Mouse (Mus musculus): ENCODE results near the gene 4933415F23Rik. TPM values are rescaled to one million over a fixed set of nuclear protein-coding genes. Genes with fewer than 3 reads are reported as not detected.
A peak's percentile ranks its signal among the peaks of the same experiment; 100 is the strongest.
"Not testable (repeated sequence)": the region's sequence is repeated elsewhere in the genome, so short reads cannot be mapped to it uniquely, and the experiment has no call there.

4933415F23Rik gene
- not detected in 2 replicates for polyA plus RNA-seq (2015; fragmentation: Nextera tagmentation; extraction: Ambion mirVana)

GRCm38 (mm10) chr1:23102021-23102420 is at the start of gene 4933415F23Rik:
TSS of gene 4933415F23Rik (minus strand) at chr1:23102253.
- no peaks in the 10 kb centered on the region; the same call in 1 of the 2 replicates for H3K9me3 ChIP-seq
- no peak within 1 kb of the TSS for H3K4me3 ChIP-seq
- no peak for ATAC-seq (ENCODE audit: extremely low read depth, insufficient number of reproducible peaks, low FRiP score, low TSS enrichment)
- H3K36me3 ChIP-seq = no peaks in the 10 kb centered on the region
- H3K9ac ChIP-seq = no peak within 1 kb of the TSS
- no peaks in the 10 kb centered on the region for H3K27me3 ChIP-seq (replicated peaks)
- no peaks in the 10 kb centered on the region for H3K4me1 ChIP-seq
- WGBS = 91% methylated on average over 20 of the region's 20 CpGs
- no peak within 1 kb of the TSS for H3K4me2 ChIP-seq
- no peak within 1 kb of the TSS for H3K27ac ChIP-seq (replicated peaks)

DNA sequence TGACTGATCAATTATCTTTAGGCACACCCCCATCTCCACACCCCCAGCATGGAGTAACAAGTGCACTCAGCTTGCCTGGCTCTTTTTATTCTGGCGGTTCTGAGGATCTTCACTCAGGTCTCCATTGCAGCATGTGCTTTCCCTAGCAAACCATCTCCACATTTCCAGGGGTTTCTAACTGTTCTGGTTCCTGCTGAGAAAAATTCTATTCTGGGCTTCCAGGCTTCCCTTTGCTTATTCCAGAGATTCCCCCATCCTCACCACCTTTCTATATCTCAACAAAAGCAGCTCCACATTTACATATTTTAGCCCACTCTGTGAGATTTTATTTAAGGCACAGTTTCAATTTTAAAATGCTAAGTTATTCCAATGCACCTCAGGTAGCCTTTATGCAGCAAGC is 49.7 kb upstream of the 4933415F23Rik start:
- Histone ChIP-seq H3K9ac (no peak overlapping the region), H3K4me1 (no peaks in the 10 kb centered on the region), H3K4me3 (no peak overlapping the region), H3K27ac (replicated peaks) (no peak overlapping the region), H3K4me2 (no peak overlapping the region), H3K36me3 (no peaks in the 10 kb centered on the region), H3K27me3 (replicated peaks) (no peaks in the 10 kb centered on the region), H3K9me3 (no peaks in the 10 kb centered on the region)
- WGBS = 89% methylated on average over 1 of the region's 1 CpGs
- ATAC-seq (ENCODE audit: extremely low read depth, insufficient number of reproducible peaks, low FRiP score, low TSS enrichment) = no peak

- Histone ChIP-seq H3K27ac (replicated peaks) (peak overlapping the region; percentile 88), H3K9ac (no peak overlapping the region), H3K4me1 (peaks cover 14% of the 10 kb centered on the region), H3K27me3 (replicated peaks) (no peaks in the 10 kb centered on the region), H3K4me3 (no peak overlapping the region), H3K4me2 (0 out of 2 replicates have a peak overlapping the region, but pooled peaks have one; percentile 2), H3K36me3 (no peaks in the 10 kb centered on the region), H3K9me3 (no peaks in the 10 kb centered on the region)
- WGBS = 27% methylated on average over 5 of the region's 5 CpGs
- no peak; the same call in 1 of the 2 replicates for ATAC-seq (ENCODE audit: extremely low read depth, insufficient number of reproducible peaks, low FRiP score, low TSS enrichment)
Observed at GRCm38 (mm10) chr1:23146198-23146873, 44.3 kb upstream of the 4933415F23Rik start.

DNA sequence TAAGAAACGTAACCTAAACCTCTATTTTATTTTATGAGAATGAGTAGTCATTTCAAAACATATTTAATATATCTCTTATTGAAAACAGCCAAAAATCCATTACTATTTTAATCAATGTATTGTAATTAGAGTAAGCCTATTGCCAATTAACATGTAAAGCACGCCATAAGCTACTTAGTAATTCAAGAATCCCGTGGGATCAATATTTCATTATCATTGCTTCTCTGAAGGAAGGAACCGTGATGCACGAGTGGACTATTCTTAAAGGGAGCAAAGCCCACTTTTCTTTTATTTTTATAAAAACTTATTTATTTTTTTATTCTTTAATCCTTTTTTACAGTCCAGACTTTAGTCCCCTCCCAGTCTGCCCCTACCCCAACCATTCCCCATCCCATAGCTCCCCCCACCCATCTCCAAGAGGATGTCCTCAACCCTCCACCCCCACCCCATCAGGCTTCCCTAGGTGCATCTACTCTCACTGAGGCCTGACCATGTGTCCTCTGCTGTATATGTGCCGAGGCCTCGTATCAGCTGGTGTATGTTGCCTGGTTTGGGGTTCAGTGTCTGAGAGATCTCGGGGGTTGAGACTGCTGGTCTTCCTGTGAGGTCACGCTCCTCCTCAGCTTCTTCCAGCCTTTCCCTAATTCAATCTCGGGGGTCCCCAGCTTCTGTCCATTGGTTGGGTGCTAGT is 39.2 kb upstream of the 4933415F23Rik start:
- H3K4me3 ChIP-seq = no peak overlapping the region
- H3K27ac ChIP-seq (replicated peaks) = no peak overlapping the region
- no peaks in the 10 kb centered on the region for H3K36me3 ChIP-seq
- H3K9me3 ChIP-seq = no peaks in the 10 kb centered on the region
- no peak overlapping the region for H3K4me2 ChIP-seq
- no peak overlapping the region for H3K9ac ChIP-seq
- H3K4me1 ChIP-seq = peaks cover 11% of the 10 kb centered on the region
- WGBS = 82% methylated on average over 10 of the region's 10 CpGs
- H3K27me3 ChIP-seq (replicated peaks) = no peaks in the 10 kb centered on the region
- no peak for ATAC-seq (ENCODE audit: extremely low read depth, insufficient number of reproducible peaks, low FRiP score, low TSS enrichment)

DNA sequence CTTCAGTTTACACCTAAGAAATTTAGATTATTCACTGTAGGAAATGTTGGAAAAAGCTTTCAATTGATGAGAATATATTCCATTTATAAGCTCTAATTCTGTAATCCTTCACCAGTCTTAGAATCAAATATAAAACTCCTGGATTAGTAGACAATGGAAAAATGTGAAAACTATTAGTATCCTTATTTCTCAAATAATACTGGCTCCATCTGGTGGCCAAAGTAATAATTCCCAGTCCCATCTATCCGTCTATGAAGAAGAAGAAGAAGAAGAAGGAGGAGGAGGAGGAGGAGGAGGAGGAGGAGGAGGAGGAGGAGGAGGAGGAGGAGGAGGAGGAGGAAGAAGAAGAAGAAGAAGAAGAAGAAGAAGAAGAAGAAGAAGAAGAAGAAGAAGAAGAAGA is 38.5 kb upstream of the 4933415F23Rik start:
- not testable (repeated sequence) for H3K27me3 ChIP-seq (replicated peaks); H3K4me2 ChIP-seq; H3K9ac ChIP-seq; H3K27ac ChIP-seq (replicated peaks); H3K4me1 ChIP-seq; H3K9me3 ChIP-seq; H3K36me3 ChIP-seq; ATAC-seq (ENCODE audit: extremely low read depth, insufficient number of reproducible peaks, low FRiP score, low TSS enrichment); H3K4me3 ChIP-seq
- WGBS = 0% methylated on average over 1 of the region's 1 CpGs

DNA sequence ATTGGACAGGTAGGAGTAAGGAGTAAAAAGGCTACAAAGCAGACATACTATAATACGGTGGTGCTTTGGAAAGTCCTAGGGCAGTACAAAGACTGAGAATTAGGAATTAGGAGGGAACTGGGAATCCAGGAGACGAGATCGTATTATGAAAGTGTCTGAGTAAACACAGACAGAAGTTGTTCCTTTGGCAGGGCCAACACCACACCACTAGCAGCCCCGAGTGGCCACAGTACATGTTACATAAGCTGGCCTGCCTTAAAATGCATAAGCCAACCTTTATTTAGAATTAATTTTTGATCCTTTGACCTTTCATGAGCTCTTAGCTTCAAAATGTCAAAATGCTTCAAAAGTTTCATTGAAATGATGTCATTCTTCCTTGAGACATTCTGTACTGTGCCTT is 18.8 kb upstream of the 4933415F23Rik start:
- ATAC-seq (ENCODE audit: extremely low read depth, insufficient number of reproducible peaks, low FRiP score, low TSS enrichment) = no peak
- Histone ChIP-seq H3K9ac (no peak overlapping the region), H3K4me2 (no peak overlapping the region), H3K9me3 (no peaks in the 10 kb centered on the region), H3K36me3 (no peaks in the 10 kb centered on the region), H3K27me3 (replicated peaks) (no peaks in the 10 kb centered on the region), H3K4me3 (no peak overlapping the region), H3K27ac (replicated peaks) (no peak overlapping the region), H3K4me1 (peaks cover 35% of the 10 kb centered on the region)
- WGBS = 58% methylated on average over 4 of the region's 4 CpGs

GRCm38 (mm10) chr1:23119406-23119805 is 17.4 kb upstream of the 4933415F23Rik start:
- 47% methylated on average over 4 of the region's 4 CpGs for WGBS
- H3K27me3 ChIP-seq (replicated peaks) = no peaks in the 10 kb centered on the region
- no peak for ATAC-seq (ENCODE audit: extremely low read depth, insufficient number of reproducible peaks, low FRiP score, low TSS enrichment)
- no peak overlapping the region for H3K4me3 ChIP-seq
- H3K4me2 ChIP-seq = no peak overlapping the region
- no peak overlapping the region for H3K27ac ChIP-seq (replicated peaks)
- H3K9ac ChIP-seq = no peak overlapping the region
- no peaks in the 10 kb centered on the region for H3K36me3 ChIP-seq
- peaks cover 43% of the 10 kb centered on the region for H3K4me1 ChIP-seq
- no peaks in the 10 kb centered on the region for H3K9me3 ChIP-seq

DNA sequence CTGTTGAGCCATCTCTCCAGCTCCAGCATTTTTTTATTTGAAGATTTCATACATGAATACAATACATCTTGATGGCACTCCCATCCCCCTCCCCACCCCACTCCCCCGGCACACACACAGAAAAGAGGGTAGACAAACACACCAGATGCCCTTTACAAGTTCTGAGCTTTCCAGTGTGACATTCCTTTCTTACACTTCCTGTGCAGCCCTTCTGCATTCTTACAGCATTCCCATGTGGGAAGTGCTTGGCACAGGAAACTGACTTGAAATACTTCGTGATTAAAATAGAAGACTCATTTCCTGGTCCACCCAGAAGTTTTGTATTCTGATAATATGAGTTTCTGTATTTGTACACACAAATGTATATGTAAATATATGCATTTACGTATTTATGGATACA is 15.4 kb upstream of the 4933415F23Rik start:
- no peak for ATAC-seq (ENCODE audit: extremely low read depth, insufficient number of reproducible peaks, low FRiP score, low TSS enrichment)
- Histone ChIP-seq H3K9ac (no peak overlapping the region), H3K36me3 (no peaks in the 10 kb centered on the region), H3K27me3 (replicated peaks) (no peaks in the 10 kb centered on the region), H3K9me3 (no peaks in the 10 kb centered on the region), H3K4me1 (peaks cover 60% of the 10 kb centered on the region), H3K27ac (replicated peaks) (peak overlapping the region; percentile 74), H3K4me2 (no peak overlapping the region), H3K4me3 (no peak overlapping the region)
- WGBS = 29% methylated on average over 3 of the region's 3 CpGs

DNA sequence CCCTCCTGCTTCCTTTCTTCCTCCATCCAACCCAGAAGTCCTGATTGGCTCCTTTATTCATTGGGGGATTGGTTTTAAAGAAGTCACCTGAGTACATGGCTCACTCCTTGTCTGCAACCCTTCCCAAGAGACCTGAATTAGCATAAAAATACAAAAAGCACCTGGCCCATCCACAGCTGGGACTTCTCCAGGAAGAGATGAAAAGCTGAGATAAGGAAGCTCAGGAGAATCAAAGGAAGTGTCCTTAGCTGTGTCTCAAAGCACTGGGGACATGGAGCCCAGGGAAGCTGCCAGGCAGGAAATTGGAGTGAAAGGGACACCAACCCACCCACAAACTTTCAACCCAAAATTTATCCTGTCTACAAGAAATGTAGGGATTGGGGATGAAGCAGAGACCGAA is 7.1 kb upstream of the 4933415F23Rik start:
- H3K9ac ChIP-seq = no peak overlapping the region
- 80% methylated on average over 1 of the region's 1 CpGs for WGBS
- no peaks in the 10 kb centered on the region for H3K27me3 ChIP-seq (replicated peaks)
- H3K9me3 ChIP-seq = no peaks in the 10 kb centered on the region
- H3K4me3 ChIP-seq = no peak overlapping the region
- no peak overlapping the region for H3K27ac ChIP-seq (replicated peaks)
- no peak overlapping the region for H3K4me2 ChIP-seq
- H3K36me3 ChIP-seq = no peaks in the 10 kb centered on the region
- peaks cover 24% of the 10 kb centered on the region for H3K4me1 ChIP-seq
- ATAC-seq (ENCODE audit: extremely low read depth, insufficient number of reproducible peaks, low FRiP score, low TSS enrichment) = no peak

DNA sequence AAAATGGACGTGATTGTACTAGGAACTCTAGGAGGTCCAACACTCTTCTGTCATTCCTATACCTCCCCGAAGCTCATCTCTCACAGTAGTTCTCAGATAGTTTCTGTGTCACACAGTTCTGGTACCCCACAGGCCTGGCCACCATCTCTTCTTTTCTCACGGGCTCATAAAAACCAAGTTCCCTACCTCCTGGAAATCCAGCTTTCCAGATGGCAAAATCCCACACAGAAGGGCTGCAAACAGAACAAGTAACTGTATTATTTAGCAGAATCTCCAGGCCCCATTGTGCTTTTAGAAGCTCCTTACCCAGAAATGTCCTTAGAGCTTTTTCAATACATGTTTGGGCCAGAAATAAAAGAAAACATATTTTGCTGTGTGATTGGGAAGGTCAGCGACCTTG is 828 bp upstream of the 4933415F23Rik start:
- Histone ChIP-seq H3K9me3 (no peaks in the 10 kb centered on the region; the same call in 1 of the 2 replicates), H3K4me2 (no peak overlapping the region), H3K36me3 (no peaks in the 10 kb centered on the region), H3K4me3 (no peak overlapping the region), H3K27me3 (replicated peaks) (no peaks in the 10 kb centered on the region), H3K9ac (no peak overlapping the region), H3K27ac (replicated peaks) (no peak overlapping the region), H3K4me1 (no peaks in the 10 kb centered on the region)
- no peak for ATAC-seq (ENCODE audit: extremely low read depth, insufficient number of reproducible peaks, low FRiP score, low TSS enrichment)
- 81% methylated on average over 4 of the region's 4 CpGs for WGBS

DNA sequence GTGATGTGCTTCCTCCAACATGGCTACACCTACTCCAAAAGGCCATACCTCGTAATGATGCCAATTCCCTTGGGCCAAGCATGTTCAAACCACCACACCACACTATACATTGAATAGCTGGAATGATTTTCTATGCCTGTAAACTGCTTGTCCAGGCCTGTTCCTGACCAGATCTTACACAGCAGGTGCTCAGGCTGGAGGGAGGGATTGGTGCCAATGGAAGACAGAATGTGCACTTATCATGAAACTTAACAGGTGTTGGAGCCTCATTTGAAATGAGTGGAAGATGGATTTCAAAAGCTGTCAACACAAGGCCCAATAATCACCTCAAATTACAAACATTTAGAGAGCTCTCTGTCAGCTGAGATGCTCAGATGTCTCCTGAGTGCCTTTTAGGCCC is 2.3 kb downstream of the 4933415F23Rik start:
- no peaks in the 10 kb centered on the region for H3K36me3 ChIP-seq
- no peak overlapping the region for H3K27ac ChIP-seq (replicated peaks)
- H3K4me2 ChIP-seq = no peak overlapping the region
- H3K9me3 ChIP-seq = no peaks in the 10 kb centered on the region; the same call in 1 of the 2 replicates
- WGBS = 48% methylated on average over 1 of the region's 1 CpGs
- H3K27me3 ChIP-seq (replicated peaks) = no peaks in the 10 kb centered on the region
- H3K9ac ChIP-seq = no peak overlapping the region
- no peaks in the 10 kb centered on the region for H3K4me1 ChIP-seq
- no peak for ATAC-seq (ENCODE audit: extremely low read depth, insufficient number of reproducible peaks, low FRiP score, low TSS enrichment)
- no peak overlapping the region for H3K4me3 ChIP-seq

DNA sequence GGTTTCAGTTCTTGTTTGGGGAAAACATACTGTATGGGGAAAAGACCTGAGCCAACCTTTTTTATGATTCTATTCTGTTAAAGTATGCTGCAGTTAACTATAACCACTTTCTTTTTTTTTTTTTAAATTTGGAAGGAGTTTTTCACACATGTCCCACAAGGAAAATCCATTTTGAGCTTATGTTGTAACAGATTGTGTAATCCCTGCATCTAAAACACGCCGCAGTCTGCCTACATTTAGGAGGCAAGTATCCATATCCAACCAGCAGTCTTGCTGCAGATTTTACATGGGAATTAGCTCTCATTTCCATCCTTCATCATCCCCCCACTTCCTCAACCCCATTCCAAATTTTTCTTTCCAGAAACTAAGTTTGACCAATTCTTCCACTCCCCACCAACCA is 3.6 kb downstream of the 4933415F23Rik start:
- H3K4me3 ChIP-seq = no peak overlapping the region
- H3K36me3 ChIP-seq = no peaks in the 10 kb centered on the region
- WGBS = 91% methylated on average over 2 of the region's 2 CpGs
- no peak overlapping the region for H3K9ac ChIP-seq
- ATAC-seq (ENCODE audit: extremely low read depth, insufficient number of reproducible peaks, low FRiP score, low TSS enrichment) = no peak
- no peaks in the 10 kb centered on the region; the same call in 1 of the 2 replicates for H3K9me3 ChIP-seq
- H3K4me2 ChIP-seq = no peak overlapping the region
- H3K4me1 ChIP-seq = no peaks in the 10 kb centered on the region
- no peaks in the 10 kb centered on the region for H3K27me3 ChIP-seq (replicated peaks)
- H3K27ac ChIP-seq (replicated peaks) = no peak overlapping the region

Data from heart, embryonic 13.5 days (tissue).